ENCODE assay signal across 13 mouse cellular contexts in genomic region chr6:39208181-39208580, GRCm38 (mm10).
"Had no signal": no experiment of that assay in that cellular context is flagged by ENCODE, and none has a peak within 500 bp of the region (broad histone marks: within the 10 kb centered on the region; RNA-seq: fewer than 3 reads in every experiment).

No protein-coding gene starts in this region.

- H3K9ac ChIP-seq: limb, embryonic 12.5 days; lung, embryonic 15.5 days; midbrain, embryonic 12.5 days; stomach, embryonic 15.5 days had no signal

- DNase-seq: liver; liver, embryonic 13.5 days; liver, postnatal 0 days; lung, postnatal 14 days; right cerebral cortex, postnatal 14 days; thymus, postnatal 14 days had no signal

- H3K9me3 ChIP-seq: limb, embryonic 12.5 days; liver, embryonic 13.5 days; lung, embryonic 15.5 days; megakaryocyte, embryonic 14.5 days; midbrain, embryonic 12.5 days; stomach, embryonic 15.5 days had no signal

- H3K27ac ChIP-seq: hindbrain, postnatal 0 days; kidney, postnatal 0 days; liver, embryonic 13.5 days; lung, embryonic 15.5 days; midbrain, embryonic 12.5 days had no signal

- H3K4me1 ChIP-seq: stomach, embryonic 15.5 days had no signal

- ATAC-seq: hindbrain, postnatal 0 days; liver, postnatal 0 days had no signal

- H3K4me3 ChIP-seq: megakaryocyte, embryonic 14.5 days had no signal

- H3K36me3 ChIP-seq: limb, embryonic 12.5 days; liver, embryonic 13.5 days; lung, embryonic 15.5 days; midbrain, embryonic 12.5 days; stomach, embryonic 15.5 days had no signal

- H3K27me3 ChIP-seq: limb, embryonic 12.5 days; lung, embryonic 15.5 days; midbrain, embryonic 12.5 days; stomach, embryonic 15.5 days had no signal
